Mouse (Mus musculus): ENCODE results near the gene Gm13275.
"Not testable (repeated sequence)": the region's sequence is repeated elsewhere in the genome, so short reads cannot be mapped to it uniquely, and the experiment has no call there.

DNA sequence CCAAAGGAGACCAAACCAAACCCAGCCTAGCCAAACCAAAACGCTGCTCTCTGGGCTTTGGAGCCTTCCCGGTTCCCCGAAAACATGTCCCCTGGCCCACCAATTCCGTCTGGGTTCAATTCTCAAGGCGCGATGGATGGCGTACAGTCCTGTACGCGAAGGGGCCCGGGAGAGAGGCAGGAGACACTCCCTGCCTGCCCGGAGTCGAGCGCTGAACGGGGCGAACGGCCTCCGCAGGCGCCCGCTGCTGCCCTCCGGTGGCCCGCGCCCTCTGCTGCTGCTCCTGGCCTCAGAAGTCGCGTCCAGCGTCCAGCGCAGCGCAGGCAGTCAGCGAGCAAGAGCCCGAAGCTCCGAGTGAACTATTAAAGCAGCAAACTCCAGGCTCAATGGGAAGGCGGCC is 12.0 kb upstream of the Gm13275 start:
- not testable (repeated sequence) for TF ChIP-seq CTCF (IDR thresholded peaks at IDR 0.05; ENCODE audit: borderline replicate concordance, extremely low read depth, insufficient read depth, insufficient read length); POLR2A (IDR thresholded peaks at IDR 0.05; ENCODE audit: borderline replicate concordance, extremely low read depth, insufficient read depth, insufficient read length, poor library complexity, severe bottlenecking)

Data from brain, embryonic 14.5 days (tissue).